Mouse (Mus musculus): ENCODE measurements around the gene Fam161a. TPM values are rescaled to one million over a fixed set of nuclear protein-coding genes. Genes with fewer than 3 reads are reported as not detected.
"Not testable (repeated sequence)": the region's sequence is repeated elsewhere in the genome, so short reads cannot be mapped to it uniquely, and the experiment has no call there.

Fam161a gene
- polyA plus RNA-seq, 1 experiment from 2014 or later = 1.5 TPM

DNA sequence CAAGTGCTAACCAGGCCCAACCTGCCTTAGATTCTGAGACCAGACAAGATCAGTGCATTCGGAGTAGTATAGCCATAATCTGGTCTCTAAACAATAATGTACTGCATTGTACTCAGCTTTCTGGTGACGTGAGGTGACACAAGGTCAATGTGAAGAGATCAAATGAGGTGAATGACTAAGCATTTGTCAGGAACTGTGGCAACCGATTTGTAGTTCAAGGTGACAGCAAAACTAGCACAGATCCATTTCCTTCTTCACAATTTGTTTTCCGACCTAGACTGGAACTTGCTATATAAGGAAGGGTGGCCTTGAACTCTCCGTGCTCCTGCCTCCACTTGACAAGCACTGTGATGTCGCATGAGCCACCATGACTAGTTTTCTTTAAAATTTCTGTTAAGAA lies 55.8 kb downstream of the Fam161a start:
- no peak overlapping the region for H3K4me3 ChIP-seq (ENCODE audit: low read length)
- H3K4me1 ChIP-seq (ENCODE audit: control insufficient read depth, insufficient read depth, low read length) = peaks cover 3% of the 10 kb centered on the region
- no peak overlapping the region for H3K27ac ChIP-seq (ENCODE audit: low read length)
- no peak for ATAC-seq (replicated peaks; ENCODE audit: extremely low read depth, insufficient read depth, low FRiP score)
- no peak overlapping the region for H3K4me2 ChIP-seq (ENCODE audit: low read depth, low read length)
- no peaks in the 10 kb centered on the region for H3K27me3 ChIP-seq (ENCODE audit: control insufficient read depth, insufficient read depth, low read length)
- H3K36me3 ChIP-seq (ENCODE audit: control insufficient read depth, insufficient read depth) = no peaks in the 10 kb centered on the region
- H3K9me3 ChIP-seq (replicated peaks; ENCODE audit: control insufficient read depth, low read length) = no peaks in the 10 kb centered on the region
- 67% methylated on average over 6 of the region's 6 CpGs for WGBS
- no peak overlapping the region for H3K9ac ChIP-seq (ENCODE audit: low read length)

DNA sequence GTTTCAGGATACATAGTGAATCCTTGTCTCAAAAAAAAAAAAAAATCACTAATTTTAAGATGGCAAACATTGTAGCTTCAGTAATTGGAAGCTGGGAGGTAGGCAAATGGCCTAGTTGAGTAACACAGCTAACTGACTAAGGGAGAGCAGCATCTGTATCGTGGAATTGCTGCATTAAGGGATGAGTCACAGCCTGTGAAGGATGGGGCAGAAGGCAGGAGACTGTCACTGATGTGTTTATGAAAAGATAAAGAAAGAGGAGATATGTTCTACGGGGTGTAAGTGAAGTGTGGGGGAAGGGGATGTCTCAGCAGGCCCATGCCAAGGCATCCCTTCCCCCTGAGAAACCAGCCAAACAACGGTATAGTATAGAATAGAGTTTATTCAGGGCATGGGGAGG lies 56.5 kb downstream of the Fam161a start:
- H3K4me3 ChIP-seq (ENCODE audit: low read length) = no peak overlapping the region
- WGBS = 42% methylated on average over 3 of the region's 3 CpGs
- no peak overlapping the region for H3K9ac ChIP-seq (ENCODE audit: low read length)
- no peaks in the 10 kb centered on the region for H3K27me3 ChIP-seq (ENCODE audit: control insufficient read depth, insufficient read depth, low read length)
- peaks cover 3% of the 10 kb centered on the region for H3K4me1 ChIP-seq (ENCODE audit: control insufficient read depth, insufficient read depth, low read length)
- H3K4me2 ChIP-seq (ENCODE audit: low read depth, low read length) = no peak overlapping the region
- H3K36me3 ChIP-seq (ENCODE audit: control insufficient read depth, insufficient read depth) = no peaks in the 10 kb centered on the region
- H3K9me3 ChIP-seq (replicated peaks; ENCODE audit: control insufficient read depth, low read length) = no peaks in the 10 kb centered on the region
- H3K27ac ChIP-seq (ENCODE audit: low read length) = no peak overlapping the region
- ATAC-seq (replicated peaks; ENCODE audit: extremely low read depth, insufficient read depth, low FRiP score) = no peak

- H3K9ac ChIP-seq (ENCODE audit: low read length); H3K4me1 ChIP-seq (ENCODE audit: control insufficient read depth, insufficient read depth, low read length); H3K4me3 ChIP-seq (ENCODE audit: low read length): not testable (repeated sequence)
Observed at GRCm38 (mm10) chr11:23064276-23064675, 56.9 kb downstream of the Fam161a start.

GRCm38 (mm10) chr11:23065167-23065668 lies 57.9 kb downstream of the Fam161a start:
- no peaks in the 10 kb centered on the region for H3K9me3 ChIP-seq (replicated peaks; ENCODE audit: control insufficient read depth, low read length)
- H3K4me2 ChIP-seq (ENCODE audit: low read depth, low read length) = no peak overlapping the region
- no peak overlapping the region for H3K4me3 ChIP-seq (ENCODE audit: low read length)
- no peaks in the 10 kb centered on the region for H3K27me3 ChIP-seq (ENCODE audit: control insufficient read depth, insufficient read depth, low read length)
- no peak overlapping the region for H3K9ac ChIP-seq (ENCODE audit: low read length)
- peaks cover 3% of the 10 kb centered on the region for H3K4me1 ChIP-seq (ENCODE audit: control insufficient read depth, insufficient read depth, low read length)
- ATAC-seq (replicated peaks; ENCODE audit: extremely low read depth, insufficient read depth, low FRiP score) = no peak
- no peak overlapping the region for H3K27ac ChIP-seq (ENCODE audit: low read length)
- H3K36me3 ChIP-seq (ENCODE audit: control insufficient read depth, insufficient read depth) = no peaks in the 10 kb centered on the region
- 87% methylated on average over 2 of the region's 2 CpGs for WGBS

More at GRCm38 (mm10) chr11:23064276-23064675, 56.9 kb downstream of the Fam161a start:
- H3K4me2 ChIP-seq (ENCODE audit: low read depth, low read length); H3K36me3 ChIP-seq (ENCODE audit: control insufficient read depth, insufficient read depth); ATAC-seq (replicated peaks; ENCODE audit: extremely low read depth, insufficient read depth, low FRiP score); H3K27me3 ChIP-seq (ENCODE audit: control insufficient read depth, insufficient read depth, low read length); H3K9me3 ChIP-seq (replicated peaks; ENCODE audit: control insufficient read depth, low read length); H3K27ac ChIP-seq (ENCODE audit: low read length): not testable (repeated sequence)
- 42% methylated on average over 3 of the region's 3 CpGs for WGBS

- H3K9me3 ChIP-seq (replicated peaks; ENCODE audit: control insufficient read depth, low read length) = no peaks in the 10 kb centered on the region
Observed at GRCm38 (mm10) chr11:23067395-23068136, 60.2 kb downstream of the Fam161a start.

GRCm38 (mm10) chr11:23068201-23068600 lies 60.9 kb downstream of the Fam161a start:
- no peaks in the 10 kb centered on the region for H3K9me3 ChIP-seq (replicated peaks; ENCODE audit: control insufficient read depth, low read length)
- peak overlapping the region; percentile 96 for H3K4me2 ChIP-seq (ENCODE audit: low read depth, low read length)
- H3K4me1 ChIP-seq (ENCODE audit: control insufficient read depth, insufficient read depth, low read length) = peaks cover 3% of the 10 kb centered on the region
- H3K27me3 ChIP-seq (ENCODE audit: control insufficient read depth, insufficient read depth, low read length) = no peaks in the 10 kb centered on the region
- 10% methylated on average over 10 of the region's 10 CpGs for WGBS
- H3K9ac ChIP-seq (ENCODE audit: low read length) = peak overlapping the region; percentile 90
- H3K36me3 ChIP-seq (ENCODE audit: control insufficient read depth, insufficient read depth) = no peaks in the 10 kb centered on the region
- no peak for ATAC-seq (replicated peaks; ENCODE audit: extremely low read depth, insufficient read depth, low FRiP score)
- H3K4me3 ChIP-seq (ENCODE audit: low read length) = peak overlapping the region; percentile 77
- no peak overlapping the region for H3K27ac ChIP-seq (ENCODE audit: low read length)

More at GRCm38 (mm10) chr11:23067395-23068136, 60.2 kb downstream of the Fam161a start:
- Histone ChIP-seq H3K4me3 (ENCODE audit: low read length) (peak overlapping the region; percentile 77), H3K27ac (ENCODE audit: low read length) (peak overlapping the region; percentile 70), H3K4me2 (ENCODE audit: low read depth, low read length) (peak overlapping the region; percentile 96), H3K9ac (ENCODE audit: low read length) (peak overlapping the region; percentile 90), H3K27me3 (ENCODE audit: control insufficient read depth, insufficient read depth, low read length) (no peaks in the 10 kb centered on the region), H3K4me1 (ENCODE audit: control insufficient read depth, insufficient read depth, low read length) (peaks cover 3% of the 10 kb centered on the region), H3K36me3 (ENCODE audit: control insufficient read depth, insufficient read depth) (no peaks in the 10 kb centered on the region)
- WGBS = under 1% methylated on average over 49 of the region's 49 CpGs
- peak; percentile 100 for ATAC-seq (replicated peaks; ENCODE audit: extremely low read depth, insufficient read depth, low FRiP score)

DNA sequence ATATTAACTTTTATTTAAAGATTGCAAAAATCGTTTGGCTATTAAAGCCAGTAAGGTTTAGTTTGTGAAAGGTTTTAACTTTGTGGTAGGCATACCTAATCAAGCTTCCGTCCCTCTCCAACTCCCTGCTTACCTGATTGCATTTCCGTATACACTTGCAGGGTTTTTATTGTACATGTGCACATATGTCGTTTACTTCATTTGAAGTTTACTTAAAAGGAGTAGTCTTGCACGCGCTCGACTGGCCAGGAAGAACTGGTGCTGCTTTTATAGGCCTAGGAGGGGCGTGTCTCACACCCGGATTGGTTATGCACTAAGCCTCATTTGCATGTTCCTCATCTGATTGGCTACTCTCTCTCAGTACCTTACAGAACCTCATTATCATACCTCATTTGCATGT lies 61.7 kb downstream of the Fam161a start:
- H3K4me3 ChIP-seq (ENCODE audit: low read length); H3K9me3 ChIP-seq (replicated peaks; ENCODE audit: control insufficient read depth, low read length); H3K36me3 ChIP-seq (ENCODE audit: control insufficient read depth, insufficient read depth); ATAC-seq (replicated peaks; ENCODE audit: extremely low read depth, insufficient read depth, low FRiP score); H3K4me2 ChIP-seq (ENCODE audit: low read depth, low read length); H3K27ac ChIP-seq (ENCODE audit: low read length); H3K4me1 ChIP-seq (ENCODE audit: control insufficient read depth, insufficient read depth, low read length); H3K9ac ChIP-seq (ENCODE audit: low read length); H3K27me3 ChIP-seq (ENCODE audit: control insufficient read depth, insufficient read depth, low read length): not testable (repeated sequence)
- WGBS = 96% methylated on average over 9 of the region's 9 CpGs

DNA sequence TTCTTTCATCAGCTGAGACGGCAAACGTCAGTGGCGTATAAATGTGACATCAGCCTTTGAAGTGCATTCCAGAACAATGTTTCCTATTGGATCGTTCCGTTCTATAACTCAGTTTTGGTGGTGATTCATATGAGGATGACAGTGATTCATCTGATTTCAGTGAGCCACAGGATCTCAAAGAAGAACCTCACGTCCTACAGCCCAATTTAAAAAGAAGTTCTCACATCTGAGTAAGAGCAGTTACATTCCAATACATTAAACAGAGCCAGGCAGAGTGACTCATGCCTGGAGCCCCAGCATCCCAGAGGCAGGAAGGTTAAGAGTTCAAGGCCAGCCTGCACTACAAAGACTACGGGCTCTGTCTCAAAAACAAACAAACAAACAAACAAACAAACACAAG lies 67.5 kb downstream of the Fam161a start:
- Histone ChIP-seq H3K27ac (ENCODE audit: low read length) (no peak overlapping the region), H3K36me3 (ENCODE audit: control insufficient read depth, insufficient read depth) (no peaks in the 10 kb centered on the region), H3K9ac (ENCODE audit: low read length) (no peak overlapping the region), H3K4me3 (ENCODE audit: low read length) (no peak overlapping the region), H3K27me3 (ENCODE audit: control insufficient read depth, insufficient read depth, low read length) (no peaks in the 10 kb centered on the region), H3K9me3 (replicated peaks; ENCODE audit: control insufficient read depth, low read length) (no peaks in the 10 kb centered on the region), H3K4me2 (ENCODE audit: low read depth, low read length) (no peak overlapping the region), H3K4me1 (ENCODE audit: control insufficient read depth, insufficient read depth, low read length) (no peaks in the 10 kb centered on the region)
- no peak for ATAC-seq (replicated peaks; ENCODE audit: extremely low read depth, insufficient read depth, low FRiP score)
- WGBS = 57% methylated on average over 7 of the region's 7 CpGs

DNA sequence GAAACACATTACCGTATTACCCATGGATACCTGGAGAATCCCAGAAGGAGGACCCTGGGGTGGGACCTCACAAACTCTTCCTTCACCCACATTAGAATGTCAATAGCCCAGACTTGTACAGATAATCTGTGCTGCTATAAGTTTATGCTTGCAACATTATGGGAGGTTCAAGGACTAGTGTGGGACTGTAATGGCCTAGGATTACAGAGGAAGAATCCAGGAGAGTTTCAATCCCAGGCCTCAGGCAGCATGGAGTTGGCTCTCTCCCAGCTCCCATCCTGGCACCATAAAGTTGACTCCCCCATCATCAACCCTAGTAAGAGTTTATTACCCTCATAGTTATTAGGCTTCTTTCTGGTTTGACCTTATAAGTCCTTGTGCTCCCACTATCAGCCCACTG lies 71.2 kb downstream of the Fam161a start:
- Histone ChIP-seq H3K4me3 (ENCODE audit: low read length) (no peak overlapping the region), H3K9me3 (replicated peaks; ENCODE audit: control insufficient read depth, low read length) (no peaks in the 10 kb centered on the region), H3K27me3 (ENCODE audit: control insufficient read depth, insufficient read depth, low read length) (no peaks in the 10 kb centered on the region), H3K9ac (ENCODE audit: low read length) (no peak overlapping the region), H3K4me1 (ENCODE audit: control insufficient read depth, insufficient read depth, low read length) (no peaks in the 10 kb centered on the region), H3K4me2 (ENCODE audit: low read depth, low read length) (no peak overlapping the region), H3K36me3 (ENCODE audit: control insufficient read depth, insufficient read depth) (no peaks in the 10 kb centered on the region), H3K27ac (ENCODE audit: low read length) (no peak overlapping the region)
- no peak for ATAC-seq (replicated peaks; ENCODE audit: extremely low read depth, insufficient read depth, low FRiP score)
- 86% methylated on average over 1 of the region's 1 CpGs for WGBS
